ENCODE assay signal across 15 mouse cellular contexts in genomic region chr5:136594896-136595540, GRCm38 (mm10). TPM values are rescaled to one million over a fixed set of nuclear protein-coding genes. Genes with fewer than 3 reads are reported as not detected.
DNase-seq lines count a peak whose midpoint lies in the region; ATAC-seq lines count a peak whose summit lies in the region.
"Had no signal": no experiment of that assay in that cellular context is flagged by ENCODE, and none has a peak within 500 bp of the region (broad histone marks: within the 10 kb centered on the region; RNA-seq: fewer than 3 reads in every experiment).

No protein-coding gene starts in this region.

- no peak for DNase-seq in embryonic facial prominence, embryonic 10.5 days (ENCODE audit: low spot score)
- DNase-seq in right cerebral cortex, postnatal 10 days (ENCODE audit: low spot score in 2 of 2) = peak; percentile 32 to 37
- no peak for DNase-seq in right cerebral cortex, adult 2 months (ENCODE audit: low spot score in 2 of 2)
- peak; percentile 67 for DNase-seq in mesoderm, embryonic 11.5 days (ENCODE audit: low read depth, low spot score)
- DNase-seq: cerebellum, adult 8-10 months; kidney, postnatal 10 days; layer of hippocampus, postnatal 36 days; lung, postnatal 10 days; right cerebral cortex, postnatal 14 days had no signal

- H3K27ac ChIP-seq in embryonic facial prominence, embryonic 12.5 days = 0 out of 2 replicates have a peak overlapping the region, but pooled peaks have one; percentile 17
- H3K27ac ChIP-seq in embryonic facial prominence, embryonic 10.5 days (replicated peaks) = no peak overlapping the region
- H3K27ac ChIP-seq in hindbrain, embryonic 15.5 days (replicated peaks) = 0 out of 2 replicates have a peak overlapping the region, but pooled peaks have one; percentile 34
- no peak overlapping the region for H3K27ac ChIP-seq in hindbrain, embryonic 16.5 days (ENCODE audit: low read depth, low read length)
- H3K27ac ChIP-seq in neural tube, embryonic 15.5 days (replicated peaks) = no peak overlapping the region
- H3K27ac ChIP-seq: embryonic facial prominence, embryonic 13.5 days had no signal

- ATAC-seq in embryonic facial prominence, embryonic 12.5 days (ENCODE audit: insufficient number of reproducible peaks, insufficient read depth, low FRiP score, low TSS enrichment) = no peak
- no peak for ATAC-seq in hindbrain, embryonic 15.5 days (ENCODE audit: low FRiP score, low read depth)
- no peak for ATAC-seq in hindbrain, embryonic 16.5 days
- ATAC-seq in neural tube, embryonic 15.5 days (ENCODE audit: low FRiP score) = no peak

- no peak overlapping the region for H3K4me3 ChIP-seq in embryonic facial prominence, embryonic 12.5 days
- no peak overlapping the region for H3K4me3 ChIP-seq in embryonic facial prominence, embryonic 10.5 days
- H3K4me3 ChIP-seq in hindbrain, embryonic 15.5 days = no peak overlapping the region
- H3K4me3 ChIP-seq in hindbrain, embryonic 16.5 days (ENCODE audit: low read length) = no peak overlapping the region
- H3K4me3 ChIP-seq in neural tube, embryonic 15.5 days (replicated peaks) = no peak overlapping the region
- H3K4me3 ChIP-seq: embryonic facial prominence, embryonic 13.5 days had no signal

- H3K27me3 ChIP-seq in embryonic facial prominence, embryonic 12.5 days = 0 out of 2 replicates have a peak, but pooled peaks cover 2% of the 10 kb centered on the region
- no peaks in the 10 kb centered on the region for H3K27me3 ChIP-seq in embryonic facial prominence, embryonic 10.5 days (replicated peaks; ENCODE audit: low read depth, poor library complexity, severe bottlenecking)
- H3K27me3 ChIP-seq in hindbrain, embryonic 15.5 days = no peaks in the 10 kb centered on the region
- H3K27me3 ChIP-seq in hindbrain, embryonic 16.5 days (replicated peaks; ENCODE audit: control insufficient read depth, insufficient read depth, low read length) = no peaks in the 10 kb centered on the region
- no peaks in the 10 kb centered on the region for H3K27me3 ChIP-seq in neural tube, embryonic 15.5 days (replicated peaks)

- no peaks in the 10 kb centered on the region for H3K9me3 ChIP-seq in embryonic facial prominence, embryonic 12.5 days
- no peaks in the 10 kb centered on the region for H3K9me3 ChIP-seq in embryonic facial prominence, embryonic 10.5 days
- H3K9me3 ChIP-seq in hindbrain, embryonic 15.5 days = no peaks in the 10 kb centered on the region
- H3K9me3 ChIP-seq in hindbrain, embryonic 16.5 days (ENCODE audit: control insufficient read depth, low read length) = no peaks in the 10 kb centered on the region
- H3K9me3 ChIP-seq in neural tube, embryonic 15.5 days (replicated peaks) = no peaks in the 10 kb centered on the region
- H3K9me3 ChIP-seq: embryonic facial prominence, embryonic 13.5 days; G1E had no signal

- peaks cover 9% of the 10 kb centered on the region; the same call in 1 of the 2 replicates for H3K4me1 ChIP-seq in embryonic facial prominence, embryonic 12.5 days
- H3K4me1 ChIP-seq in embryonic facial prominence, embryonic 10.5 days = peaks cover 8% of the 10 kb centered on the region
- H3K4me1 ChIP-seq in hindbrain, embryonic 15.5 days (replicated peaks) = peaks cover 7% of the 10 kb centered on the region; the same call in 1 of the 2 replicates
- no peaks in the 10 kb centered on the region for H3K4me1 ChIP-seq in hindbrain, embryonic 16.5 days (ENCODE audit: control insufficient read depth, insufficient read depth, low read depth, low read length)
- H3K4me1 ChIP-seq in neural tube, embryonic 15.5 days = 0 out of 2 replicates have a peak, but pooled peaks cover 6% of the 10 kb centered on the region

- 42% methylated on average over 8 of the region's 8 CpGs for WGBS in embryonic facial prominence, embryonic 12.5 days
- WGBS in embryonic facial prominence, embryonic 10.5 days = 66% methylated on average over 8 of the region's 8 CpGs
- 54% methylated on average over 8 of the region's 8 CpGs for WGBS in hindbrain, embryonic 15.5 days
- WGBS in hindbrain, embryonic 16.5 days = 48% methylated on average over 8 of the region's 8 CpGs
- 53% methylated on average over 8 of the region's 8 CpGs for WGBS in neural tube, embryonic 15.5 days

- H3K9ac ChIP-seq in embryonic facial prominence, embryonic 12.5 days = no peak overlapping the region
- H3K9ac ChIP-seq in hindbrain, embryonic 15.5 days = no peak overlapping the region
- no peak overlapping the region for H3K9ac ChIP-seq in hindbrain, embryonic 16.5 days (ENCODE audit: low read depth, low read length)
- no peak overlapping the region for H3K9ac ChIP-seq in neural tube, embryonic 15.5 days (replicated peaks)
- H3K9ac ChIP-seq: embryonic facial prominence, embryonic 13.5 days had no signal

- H3K36me3 ChIP-seq in embryonic facial prominence, embryonic 12.5 days = no peaks in the 10 kb centered on the region
- no peaks in the 10 kb centered on the region for H3K36me3 ChIP-seq in embryonic facial prominence, embryonic 10.5 days (replicated peaks)
- no peaks in the 10 kb centered on the region for H3K36me3 ChIP-seq in hindbrain, embryonic 15.5 days
- H3K36me3 ChIP-seq in hindbrain, embryonic 16.5 days (ENCODE audit: control insufficient read depth, insufficient read depth, low read length) = no peaks in the 10 kb centered on the region
- H3K36me3 ChIP-seq in neural tube, embryonic 15.5 days = no peaks in the 10 kb centered on the region
- H3K36me3 ChIP-seq: embryonic facial prominence, embryonic 13.5 days; G1E had no signal

- no peak overlapping the region for H3K4me2 ChIP-seq in embryonic facial prominence, embryonic 12.5 days (replicated peaks)
- H3K4me2 ChIP-seq in hindbrain, embryonic 15.5 days = no peak overlapping the region
- H3K4me2 ChIP-seq in hindbrain, embryonic 16.5 days (ENCODE audit: low read length) = no peak overlapping the region
- H3K4me2 ChIP-seq in neural tube, embryonic 15.5 days = no peak overlapping the region
- H3K4me2 ChIP-seq: embryonic facial prominence, embryonic 13.5 days had no signal

RNA-seq across cellular contexts. Expression of gene Cux1, which starts 27.7 kb away (rescaled TPM):
- 79.8 and 81.1 TPM in 2 replicates for polyA plus RNA-seq in embryonic facial prominence, embryonic 12.5 days (2016; fragmentation: Nextera tagmentation; extraction: Ambion mirVana)
- 75.3 and 77.8 TPM in 2 replicates for polyA plus RNA-seq in embryonic facial prominence, embryonic 10.5 days (2016; fragmentation: Nextera tagmentation; extraction: Ambion mirVana)
- 101 and 106 TPM in 2 replicates for polyA plus RNA-seq in hindbrain, embryonic 15.5 days (2015; fragmentation: Nextera tagmentation; extraction: Ambion mirVana)
- 100 and 103 TPM in 2 replicates for polyA plus RNA-seq in hindbrain, embryonic 16.5 days (2015; fragmentation: Nextera tagmentation; extraction: Ambion mirVana)
- 87.8 and 96.6 TPM in 2 replicates for polyA plus RNA-seq in neural tube, embryonic 15.5 days (2015; fragmentation: Nextera tagmentation; extraction: Ambion mirVana)

Comparison
In these comparisons a context has a peak if more than half of its experiments do, and no peak if none do; other contexts are left out.
1. H3K27ac ChIP-seq: peak in embryonic facial prominence, embryonic 12.5 days (single experiment) and hindbrain, embryonic 15.5 days (single experiment); none in embryonic facial prominence, embryonic 10.5 days (single experiment), hindbrain, embryonic 16.5 days (single experiment) and neural tube, embryonic 15.5 days (single experiment).
2. DNase-seq: peak in right cerebral cortex, postnatal 10 days (2 of 2) and mesoderm, embryonic 11.5 days (single experiment); none in embryonic facial prominence, embryonic 10.5 days (single experiment) and right cerebral cortex, adult 2 months (0 of 2).